Mouse (Mus musculus) midbrain, embryonic 16.5 days (tissue): Measurements from ENCODE around the gene Prkce. TPM values are rescaled to one million over a fixed set of nuclear protein-coding genes. Genes with fewer than 3 reads are reported as not detected.

Experiments
- ATAC-seq: fragments of 200-750 bp; cut with Nextera tagmentation; 2 replicates; pipeline ENCODE4 v1.8.0; 2017; ENCODE audit warnings: moderate TSS enrichment
- H3K27ac ChIP-seq: fragments of 300-500 bp; sonication (generic); 2 replicates; pipeline ENCODE4 v1.5.1; 2014; ENCODE audit warnings: mild to moderate bottlenecking, low read length, mixed read lengths
- H3K27me3 ChIP-seq: fragments of 300-500 bp; sonication (generic); 2 replicates; pipeline ENCODE4 v1.6.1; 2014; ENCODE audit warnings: low read depth, low read length, mixed read lengths; ENCODE audit not compliant: control insufficient read depth, insufficient read depth
- H3K36me3 ChIP-seq: fragments of 300-500 bp; sonication (generic); 2 replicates; pipeline ENCODE4 v1.6.1; 2014; ENCODE audit warnings: mild to moderate bottlenecking, low read length, moderate library complexity, mixed read lengths; ENCODE audit not compliant: control insufficient read depth, insufficient read depth
- H3K4me1 ChIP-seq: fragments of 300-500 bp; sonication (generic); 2 replicates; pipeline ENCODE4 v1.6.1; 2014; ENCODE audit warnings: mild to moderate bottlenecking, low read length, mixed read lengths; ENCODE audit not compliant: control insufficient read depth, insufficient read depth
- H3K4me2 ChIP-seq: fragments of 300-500 bp; sonication (generic); 2 replicates; pipeline ENCODE4 v1.6.1; 2014; ENCODE audit warnings: mild to moderate bottlenecking, low read length, mixed read lengths
- H3K4me3 ChIP-seq: fragments of 300-500 bp; sonication (generic); 2 replicates; pipeline ENCODE4 v1.5.1; 2014; ENCODE audit warnings: low read depth, mild to moderate bottlenecking, low read length, moderate library complexity, mixed read lengths
- H3K9ac ChIP-seq: fragments of 300-500 bp; sonication (generic); 2 replicates; pipeline ENCODE4 v1.6.1; 2014; ENCODE audit warnings: low read depth, low read length, mixed read lengths
- H3K9me3 ChIP-seq: fragments of 300-500 bp; sonication (generic); replicated peaks from 2 replicates; pipeline ENCODE4 v1.6.1; 2014; ENCODE audit warnings: mild to moderate bottlenecking, low read length, mixed read lengths; ENCODE audit not compliant: control insufficient read depth, poor library complexity, severe bottlenecking
- WGBS: fragments of 180-500 bp; shearing (Covaris S2); extraction: QIAGEN DNeasy Blood & Tissue Kit; methylation state at CpG from one replicate; pipeline ENCODE4 v1.1.7; 2014; 5-methylcytosine and 5-hydroxymethylcytosine counted together
- polyA plus RNA-seq: library from polyadenylated mRNA; unstranded; fragments of >200 nt; fragmentation: Nextera tagmentation; extraction: Ambion mirVana; gene quantifications from 2 replicates; pipeline ENCODE4 v1.2.1, GENCODE M21; 2015

Gene Prkce
- polyA plus RNA-seq, 1 experiment from 2014 or later, result 41.5 TPM

GRCm38 (mm10) chr17:86322840-86323239 lies 155.3 kb downstream of the Prkce start:
- Histone ChIP-seq H3K9me3 (no peaks in the 10 kb centered on the region; the same call in 1 of the 2 replicates), H3K36me3 (no peaks in the 10 kb centered on the region), H3K4me3 (no peak overlapping the region), H3K9ac (no peak overlapping the region), H3K4me2 (no peak overlapping the region), H3K27me3 (no peaks in the 10 kb centered on the region), H3K4me1 (no peaks in the 10 kb centered on the region), H3K27ac (no peak overlapping the region)
- no peak for ATAC-seq
- WGBS, result 83% methylated on average over 5 of the region's 5 CpGs

DNA sequence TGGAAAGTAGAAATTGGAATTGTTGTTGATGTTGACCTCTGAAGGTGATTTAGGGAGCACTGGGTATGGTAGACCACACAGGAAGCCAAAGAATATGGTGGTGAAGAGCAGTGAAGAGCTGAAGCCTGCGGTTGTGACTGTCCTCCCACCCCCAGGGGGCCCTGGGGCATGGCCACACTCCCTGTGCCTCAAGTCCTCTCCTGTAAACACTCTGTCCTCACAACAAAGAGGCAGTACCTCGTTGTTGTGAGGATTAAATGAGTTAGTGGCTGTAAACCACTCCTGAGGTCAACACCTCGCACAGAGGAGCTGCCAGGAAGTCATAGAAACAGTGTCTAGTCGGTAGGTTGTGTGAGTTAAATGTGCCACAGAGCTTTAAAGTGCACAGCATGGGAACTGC lies 155.7 kb downstream of the Prkce start:
- no peak overlapping the region for H3K4me3 ChIP-seq
- WGBS, result 48% methylated on average over 4 of the region's 4 CpGs
- H3K4me1 ChIP-seq, result no peaks in the 10 kb centered on the region
- H3K36me3 ChIP-seq, result no peaks in the 10 kb centered on the region
- no peaks in the 10 kb centered on the region for H3K27me3 ChIP-seq
- no peak overlapping the region for H3K27ac ChIP-seq
- no peak overlapping the region for H3K9ac ChIP-seq
- no peaks in the 10 kb centered on the region; the same call in 1 of the 2 replicates for H3K9me3 ChIP-seq
- ATAC-seq, result no peak
- no peak overlapping the region for H3K4me2 ChIP-seq

DNA sequence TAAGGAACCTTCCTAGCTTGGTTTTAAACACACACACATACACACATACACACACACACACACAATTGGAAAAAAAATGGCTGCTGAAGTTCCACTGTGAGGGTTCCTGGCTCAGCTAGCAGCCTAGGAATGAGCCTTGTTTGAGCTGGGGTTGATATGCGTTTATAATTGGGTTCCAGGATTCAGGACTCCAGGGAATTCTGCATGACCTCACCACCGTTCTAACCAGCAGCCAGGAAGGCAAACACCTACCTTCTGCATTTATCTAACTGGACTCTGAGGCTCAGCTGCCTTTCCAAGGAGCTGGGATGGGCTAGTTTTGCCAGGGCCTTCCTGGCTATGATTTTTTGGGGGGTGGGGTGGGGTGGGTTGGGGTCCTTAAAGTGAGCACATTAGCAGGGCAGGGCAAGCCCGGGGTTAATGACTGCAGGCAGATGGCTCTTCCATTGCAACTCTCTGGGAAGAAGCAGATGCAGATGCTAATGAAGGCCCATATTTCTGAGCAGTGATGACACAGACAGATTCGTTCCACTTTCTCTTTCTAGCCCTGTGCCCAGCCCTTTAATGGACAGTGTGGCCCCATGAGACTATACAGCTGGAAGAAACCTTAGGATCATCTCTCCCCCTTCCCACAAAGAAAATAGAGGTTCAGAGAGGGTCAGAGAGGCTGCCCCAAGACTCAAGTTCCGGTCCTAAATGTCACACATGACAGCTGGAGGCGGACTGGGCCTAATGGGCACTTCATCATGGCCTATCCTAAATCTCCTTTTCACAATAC lies 156.5 kb downstream of the Prkce start:
- Histone ChIP-seq H3K27ac (no peak overlapping the region), H3K4me2 (no peak overlapping the region), H3K9me3 (no peaks in the 10 kb centered on the region), H3K9ac (no peak overlapping the region), H3K4me1 (peaks cover under 1% of the 10 kb centered on the region; the same call in 1 of the 2 replicates), H3K4me3 (no peak overlapping the region), H3K27me3 (no peaks in the 10 kb centered on the region), H3K36me3 (no peaks in the 10 kb centered on the region)
- no peak for ATAC-seq
- WGBS, result 66% methylated on average over 6 of the region's 6 CpGs

DNA sequence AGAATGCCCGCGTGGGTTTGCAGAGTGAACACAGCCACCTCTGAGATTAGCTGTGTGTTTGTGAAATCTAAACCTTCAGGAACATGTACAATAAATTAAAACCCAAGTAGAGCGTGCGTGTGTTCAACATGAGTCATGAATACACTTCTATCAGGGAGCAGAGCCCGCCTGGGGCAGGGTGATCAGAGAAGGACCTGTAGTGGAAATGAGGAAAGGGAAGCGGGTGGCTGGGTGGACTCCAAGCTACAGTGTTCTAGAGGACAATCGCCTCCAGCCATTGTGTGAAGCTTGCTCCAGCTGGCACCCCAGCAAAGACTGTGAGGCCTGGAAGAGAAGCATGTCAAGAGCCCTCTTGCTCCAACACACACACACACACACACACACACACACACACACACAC lies 157.2 kb downstream of the Prkce start:
- no peak overlapping the region for H3K4me2 ChIP-seq
- H3K9ac ChIP-seq, result no peak overlapping the region
- 87% methylated on average over 7 of the region's 7 CpGs for WGBS
- no peak overlapping the region for H3K27ac ChIP-seq
- no peak overlapping the region for H3K4me3 ChIP-seq
- no peaks in the 10 kb centered on the region for H3K36me3 ChIP-seq
- H3K4me1 ChIP-seq, result peaks cover 7% of the 10 kb centered on the region
- no peaks in the 10 kb centered on the region for H3K9me3 ChIP-seq
- ATAC-seq, result no peak
- H3K27me3 ChIP-seq, result no peaks in the 10 kb centered on the region

DNA sequence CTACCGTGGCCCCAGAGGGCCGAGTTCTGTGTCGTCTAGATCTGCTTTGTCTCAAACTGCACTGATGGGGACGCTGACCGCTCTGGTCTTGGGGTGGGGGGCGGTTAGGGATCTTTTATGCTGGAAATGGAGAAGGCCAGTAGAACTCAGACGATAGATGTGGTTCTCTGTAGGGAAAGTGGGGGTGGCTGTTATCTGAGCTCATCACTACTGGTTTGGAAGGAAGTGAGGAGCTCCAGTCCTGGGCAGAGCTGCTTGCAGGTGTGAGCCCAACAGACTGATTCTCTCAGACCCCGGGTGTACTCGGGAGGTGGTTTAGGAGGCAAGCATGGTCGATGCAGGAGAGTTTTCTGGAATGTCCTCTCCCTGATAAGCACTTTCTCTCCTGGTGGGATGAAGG lies 157.7 kb downstream of the Prkce start:
- Histone ChIP-seq H3K4me1 (peaks cover 12% of the 10 kb centered on the region), H3K9ac (no peak overlapping the region), H3K9me3 (no peaks in the 10 kb centered on the region), H3K4me2 (no peak overlapping the region), H3K36me3 (no peaks in the 10 kb centered on the region), H3K27ac (no peak overlapping the region), H3K27me3 (no peaks in the 10 kb centered on the region), H3K4me3 (no peak overlapping the region)
- 84% methylated on average over 10 of the region's 10 CpGs for WGBS
- ATAC-seq, result no peak

- no peak overlapping the region for H3K4me3 ChIP-seq
- ATAC-seq, result no peak
- H3K27me3 ChIP-seq, result no peaks in the 10 kb centered on the region
- peaks cover 16% of the 10 kb centered on the region for H3K4me1 ChIP-seq
- 84% methylated on average over 4 of the region's 4 CpGs for WGBS
- H3K27ac ChIP-seq, result no peak overlapping the region
- no peak overlapping the region for H3K4me2 ChIP-seq
- no peak overlapping the region for H3K9ac ChIP-seq
- H3K36me3 ChIP-seq, result no peaks in the 10 kb centered on the region
- no peaks in the 10 kb centered on the region for H3K9me3 ChIP-seq
These were observed 160.4 kb downstream of the Prkce start for GRCm38 (mm10) chr17:86327958-86328357.

DNA sequence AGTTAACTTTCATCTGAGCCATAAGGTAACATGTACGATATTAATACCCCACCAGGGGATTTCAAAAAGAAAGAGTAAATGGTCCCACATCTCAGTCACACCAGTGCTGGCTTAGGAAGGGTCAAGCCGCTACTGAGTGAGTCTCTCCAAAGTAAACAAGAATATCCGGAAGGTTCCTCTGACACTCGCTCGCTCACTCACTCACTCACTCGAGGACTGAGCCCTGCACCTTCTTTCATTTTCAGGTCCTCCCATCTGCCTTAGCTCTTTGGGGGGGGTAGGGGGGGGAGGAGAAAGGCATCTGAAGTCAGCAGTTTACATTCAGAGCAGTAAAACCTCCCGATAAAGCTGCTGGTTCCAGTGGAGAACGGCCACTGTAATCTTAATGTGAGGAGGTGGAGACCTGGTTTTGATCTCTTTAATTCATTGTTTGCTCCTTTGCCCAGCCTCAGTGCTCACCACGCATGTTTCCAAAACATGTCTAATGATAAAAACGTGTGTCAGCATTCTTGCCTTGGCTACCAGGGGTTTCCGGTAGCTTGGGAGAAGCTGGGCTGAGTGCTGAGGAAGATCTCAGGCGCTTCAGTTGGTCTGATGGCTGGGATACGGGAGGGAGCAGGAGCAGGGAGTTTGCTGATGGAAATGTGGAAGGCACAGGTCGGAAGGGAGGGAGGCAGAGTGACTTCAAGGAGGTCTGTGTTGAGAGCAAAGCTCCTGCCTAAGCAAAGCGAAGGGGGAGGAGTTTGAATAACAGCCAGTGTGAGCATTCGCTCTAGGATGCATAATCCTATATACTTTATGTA lies 161.9 kb downstream of the Prkce start:
- peak; percentile 51 for ATAC-seq
- no peaks in the 10 kb centered on the region for H3K36me3 ChIP-seq
- peaks cover 16% of the 10 kb centered on the region for H3K4me1 ChIP-seq
- H3K4me2 ChIP-seq, result no peak overlapping the region
- 30% methylated on average over 16 of the region's 16 CpGs for WGBS
- no peaks in the 10 kb centered on the region for H3K9me3 ChIP-seq
- H3K27me3 ChIP-seq, result no peaks in the 10 kb centered on the region
- no peak overlapping the region for H3K4me3 ChIP-seq
- H3K9ac ChIP-seq, result no peak overlapping the region
- H3K27ac ChIP-seq, result no peak overlapping the region

DNA sequence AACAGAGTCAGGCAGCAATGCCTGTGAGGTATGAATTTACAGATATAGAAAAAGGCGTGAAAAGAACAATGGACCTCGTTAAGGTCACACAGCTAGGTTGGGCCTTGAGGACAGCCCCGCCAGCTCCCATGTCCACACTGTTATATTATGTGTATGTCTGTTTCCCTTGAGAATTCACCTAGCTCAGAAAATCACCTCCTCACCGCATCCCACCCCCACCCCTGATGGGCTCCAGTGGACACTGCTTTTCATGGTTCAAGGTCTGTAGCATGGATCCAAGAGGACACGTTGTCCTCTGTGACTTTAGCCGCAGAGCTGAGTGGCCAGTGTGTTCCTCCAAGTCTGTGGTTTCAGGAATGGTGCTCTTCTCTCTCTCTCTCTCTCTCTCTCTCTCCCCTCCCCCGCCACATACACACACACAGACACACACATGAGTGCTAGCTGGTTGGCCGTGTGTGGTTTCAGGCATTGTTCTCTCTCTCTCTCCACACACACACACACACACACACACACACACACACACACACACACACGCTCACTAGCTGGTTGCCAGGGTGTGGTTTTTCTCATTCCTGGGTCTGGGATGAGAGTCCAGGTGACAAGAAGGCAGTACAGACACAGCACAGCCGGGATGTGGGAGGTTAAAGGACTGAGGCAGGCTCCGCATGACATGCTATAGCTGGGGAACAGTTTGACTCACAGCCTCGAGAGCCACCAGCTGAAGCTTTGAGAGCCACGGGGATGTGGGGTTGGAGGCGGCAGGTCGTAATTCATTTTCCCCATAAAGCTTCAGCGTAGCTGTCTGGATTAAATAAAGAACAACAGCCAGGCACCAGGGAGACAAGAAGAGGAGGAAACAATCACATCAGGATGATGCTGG lies 162.7 kb downstream of the Prkce start:
- WGBS, result 41% methylated on average over 16 of the region's 16 CpGs
- Histone ChIP-seq H3K9me3 (no peaks in the 10 kb centered on the region), H3K9ac (no peak overlapping the region), H3K4me1 (peaks cover 16% of the 10 kb centered on the region), H3K36me3 (no peaks in the 10 kb centered on the region), H3K27me3 (no peaks in the 10 kb centered on the region), H3K4me3 (no peak overlapping the region), H3K4me2 (no peak overlapping the region), H3K27ac (0 out of 2 replicates have a peak overlapping the region, but pooled peaks have one; percentile 8)
- ATAC-seq, result peak; percentile 50
